ENCODE assay signal across 9 mouse cellular contexts in the genomic region with DNA sequence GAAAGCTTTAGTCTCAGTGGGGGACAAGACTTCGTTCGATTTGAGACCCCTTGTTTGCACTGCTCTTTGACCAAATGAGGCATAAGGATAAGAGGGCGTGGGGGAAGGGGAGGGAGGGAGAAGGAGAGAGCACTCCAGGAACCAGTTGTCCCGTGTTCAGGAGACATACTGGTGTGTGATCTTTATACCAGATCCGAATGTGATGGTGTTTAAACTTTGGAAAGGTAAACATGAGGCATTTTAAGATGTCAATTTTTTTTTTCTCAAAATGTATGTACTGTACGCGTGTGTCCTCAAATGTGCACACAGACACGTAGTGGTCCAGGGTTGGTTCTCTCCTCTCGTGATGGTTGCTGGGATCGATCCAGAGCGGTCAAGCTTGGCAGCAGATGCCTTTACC. TPM values are rescaled to one million over a fixed set of nuclear protein-coding genes. Genes with fewer than 3 reads are reported as not detected.
DNase-seq lines count a peak whose midpoint lies in the region; ATAC-seq lines count a peak whose summit lies in the region.
"Had no signal": no experiment of that assay in that cellular context is flagged by ENCODE, and none has a peak within 500 bp of the region (broad histone marks: within the 10 kb centered on the region; RNA-seq: fewer than 3 reads in every experiment).

No protein-coding gene starts in this region.

- no peak overlapping the region for H3K9ac ChIP-seq in forebrain, embryonic 13.5 days
- H3K9ac ChIP-seq in forebrain, embryonic 14.5 days (ENCODE audit: low read length) = no peak overlapping the region
- peak overlapping the region; percentile 61 for H3K9ac ChIP-seq in lung, embryonic 16.5 days (ENCODE audit: low read length)
- no peak overlapping the region for H3K9ac ChIP-seq in limb, embryonic 13.5 days
- no peak overlapping the region for H3K9ac ChIP-seq in neural tube, embryonic 15.5 days (replicated peaks)

- peaks cover 11% of the 10 kb centered on the region; the same call in 1 of the 2 replicates for H3K27me3 ChIP-seq in forebrain, embryonic 13.5 days
- H3K27me3 ChIP-seq in forebrain, embryonic 14.5 days (replicated peaks; ENCODE audit: control insufficient read depth, insufficient read depth, low read length) = peaks cover 7% of the 10 kb centered on the region; the same call in 1 of the 2 replicates
- H3K27me3 ChIP-seq in lung, embryonic 16.5 days (ENCODE audit: control insufficient read depth, insufficient read depth, low read depth, low read length) = no peaks in the 10 kb centered on the region
- H3K27me3 ChIP-seq in limb, embryonic 13.5 days = peaks cover 7% of the 10 kb centered on the region; the same call in 1 of the 2 replicates
- H3K27me3 ChIP-seq in neural tube, embryonic 15.5 days (replicated peaks) = 0 out of 2 replicates have a peak, but pooled peaks cover 4% of the 10 kb centered on the region

- no peak overlapping the region for H3K4me3 ChIP-seq in forebrain, embryonic 13.5 days
- no peak overlapping the region for H3K4me3 ChIP-seq in forebrain, embryonic 14.5 days (ENCODE audit: low read depth, low read length)
- peak overlapping the region; percentile 67 for H3K4me3 ChIP-seq in lung, embryonic 16.5 days (ENCODE audit: low read length)
- peak overlapping the region; percentile 52; the same call in 1 of the 2 replicates for H3K4me3 ChIP-seq in limb, embryonic 13.5 days
- no peak overlapping the region for H3K4me3 ChIP-seq in neural tube, embryonic 15.5 days (replicated peaks)

- no peak for DNase-seq in forebrain, embryonic 14.5 days (ENCODE audit: low spot score)
- no peak for DNase-seq in lung, postnatal 4 days
- DNase-seq in urinary bladder, postnatal 14 days (ENCODE audit: low spot score) = no peak
- no peak for DNase-seq in spleen, postnatal 4 days (ENCODE audit: low spot score in 2 of 2)
- DNase-seq: cerebellum, adult 11-12 months had no signal

- 66% methylated on average over 11 of the region's 11 CpGs for WGBS in forebrain, embryonic 13.5 days
- WGBS in forebrain, embryonic 14.5 days = 68% methylated on average over 11 of the region's 11 CpGs
- 51% methylated on average over 11 of the region's 11 CpGs for WGBS in lung, embryonic 16.5 days
- 68% methylated on average over 11 of the region's 11 CpGs for WGBS in limb, embryonic 13.5 days
- 72% methylated on average over 11 of the region's 11 CpGs for WGBS in neural tube, embryonic 15.5 days

- no peaks in the 10 kb centered on the region for H3K9me3 ChIP-seq in forebrain, embryonic 13.5 days (replicated peaks)
- H3K9me3 ChIP-seq in forebrain, embryonic 14.5 days (replicated peaks; ENCODE audit: control insufficient read depth, low read length) = no peaks in the 10 kb centered on the region
- no peaks in the 10 kb centered on the region for H3K9me3 ChIP-seq in lung, embryonic 16.5 days (ENCODE audit: control insufficient read depth, low read length)
- H3K9me3 ChIP-seq in limb, embryonic 13.5 days = no peaks in the 10 kb centered on the region
- H3K9me3 ChIP-seq in neural tube, embryonic 15.5 days (replicated peaks) = no peaks in the 10 kb centered on the region

- H3K4me1 ChIP-seq in forebrain, embryonic 13.5 days = peaks cover 23% of the 10 kb centered on the region
- peaks cover 5% of the 10 kb centered on the region for H3K4me1 ChIP-seq in forebrain, embryonic 14.5 days (ENCODE audit: control insufficient read depth, insufficient read depth, low read length)
- peaks cover 37% of the 10 kb centered on the region for H3K4me1 ChIP-seq in lung, embryonic 16.5 days (replicated peaks; ENCODE audit: control insufficient read depth, insufficient read depth, low read length)
- H3K4me1 ChIP-seq in limb, embryonic 13.5 days = peaks cover 9% of the 10 kb centered on the region
- H3K4me1 ChIP-seq in neural tube, embryonic 15.5 days = peaks cover 14% of the 10 kb centered on the region

- H3K27ac ChIP-seq in forebrain, embryonic 13.5 days = no peak overlapping the region
- H3K27ac ChIP-seq in forebrain, embryonic 14.5 days (ENCODE audit: low read depth, low read length) = no peak overlapping the region
- peak overlapping the region; percentile 92 for H3K27ac ChIP-seq in lung, embryonic 16.5 days (ENCODE audit: low read length)
- no peak overlapping the region for H3K27ac ChIP-seq in limb, embryonic 13.5 days
- H3K27ac ChIP-seq in neural tube, embryonic 15.5 days (replicated peaks) = no peak overlapping the region

- H3K4me2 ChIP-seq in forebrain, embryonic 13.5 days = peak overlapping the region; percentile 77
- H3K4me2 ChIP-seq in forebrain, embryonic 14.5 days (ENCODE audit: low read length) = no peak overlapping the region
- H3K4me2 ChIP-seq in lung, embryonic 16.5 days (ENCODE audit: low read depth, low read length) = peak overlapping the region; percentile 69
- H3K4me2 ChIP-seq in limb, embryonic 13.5 days (replicated peaks) = peak overlapping the region; percentile 90
- peak overlapping the region; percentile 94; the same call in 1 of the 2 replicates for H3K4me2 ChIP-seq in neural tube, embryonic 15.5 days

- ATAC-seq in forebrain, embryonic 13.5 days = no peak
- ATAC-seq in forebrain, embryonic 14.5 days = no peak
- ATAC-seq in lung, embryonic 16.5 days (ENCODE audit: low read depth) = no peak
- no peak for ATAC-seq in limb, embryonic 13.5 days (ENCODE audit: low FRiP score, low read depth)
- ATAC-seq in neural tube, embryonic 15.5 days (ENCODE audit: low FRiP score) = no peak

- H3K36me3 ChIP-seq in forebrain, embryonic 13.5 days (ENCODE audit: poor library complexity, severe bottlenecking) = no peaks in the 10 kb centered on the region
- no peaks in the 10 kb centered on the region for H3K36me3 ChIP-seq in forebrain, embryonic 14.5 days (ENCODE audit: control insufficient read depth, insufficient read depth, low read length)
- no peaks in the 10 kb centered on the region for H3K36me3 ChIP-seq in lung, embryonic 16.5 days (ENCODE audit: control insufficient read depth, insufficient read depth, low read length)
- H3K36me3 ChIP-seq in limb, embryonic 13.5 days = no peaks in the 10 kb centered on the region
- H3K36me3 ChIP-seq in neural tube, embryonic 15.5 days = no peaks in the 10 kb centered on the region

RNA-seq across cellular contexts. Expression of a gene that starts 3.1 kb away (rescaled TPM):
- 2.5 and 3.4 TPM in 2 replicates for polyA plus RNA-seq in forebrain, embryonic 13.5 days (2015; fragmentation: Nextera tagmentation; extraction: Ambion mirVana)
- polyA plus RNA-seq in forebrain, embryonic 14.5 days (2014; fragmentation: Nextera tagmentation; extraction: Ambion mirVana) = 4.9 and 6.1 TPM in 2 replicates
- 85.1 and 94.2 TPM in 2 replicates for polyA plus RNA-seq in lung, embryonic 16.5 days (2015; fragmentation: Nextera tagmentation; extraction: Ambion mirVana)
- polyA plus RNA-seq in limb, embryonic 13.5 days (2015; fragmentation: Nextera tagmentation; extraction: Ambion mirVana) = 11.2 and 12.6 TPM in 2 replicates
- 10.0 and 17.0 TPM in 2 replicates for polyA plus RNA-seq in neural tube, embryonic 15.5 days (2015; fragmentation: Nextera tagmentation; extraction: Ambion mirVana)

Comparison
In these comparisons a context has a peak if more than half of its experiments do, and no peak if none do; other contexts are left out.
1. H3K4me3 ChIP-seq: peak in lung, embryonic 16.5 days (single experiment) and limb, embryonic 13.5 days (single experiment); none in forebrain, embryonic 13.5 days (single experiment), forebrain, embryonic 14.5 days (single experiment) and neural tube, embryonic 15.5 days (single experiment).